Mouse (Mus musculus): ENCODE measurements around the gene Aars2.
A peak's percentile ranks its signal among the peaks of the same experiment; 100 is the strongest.

Aars2 gene

DNA sequence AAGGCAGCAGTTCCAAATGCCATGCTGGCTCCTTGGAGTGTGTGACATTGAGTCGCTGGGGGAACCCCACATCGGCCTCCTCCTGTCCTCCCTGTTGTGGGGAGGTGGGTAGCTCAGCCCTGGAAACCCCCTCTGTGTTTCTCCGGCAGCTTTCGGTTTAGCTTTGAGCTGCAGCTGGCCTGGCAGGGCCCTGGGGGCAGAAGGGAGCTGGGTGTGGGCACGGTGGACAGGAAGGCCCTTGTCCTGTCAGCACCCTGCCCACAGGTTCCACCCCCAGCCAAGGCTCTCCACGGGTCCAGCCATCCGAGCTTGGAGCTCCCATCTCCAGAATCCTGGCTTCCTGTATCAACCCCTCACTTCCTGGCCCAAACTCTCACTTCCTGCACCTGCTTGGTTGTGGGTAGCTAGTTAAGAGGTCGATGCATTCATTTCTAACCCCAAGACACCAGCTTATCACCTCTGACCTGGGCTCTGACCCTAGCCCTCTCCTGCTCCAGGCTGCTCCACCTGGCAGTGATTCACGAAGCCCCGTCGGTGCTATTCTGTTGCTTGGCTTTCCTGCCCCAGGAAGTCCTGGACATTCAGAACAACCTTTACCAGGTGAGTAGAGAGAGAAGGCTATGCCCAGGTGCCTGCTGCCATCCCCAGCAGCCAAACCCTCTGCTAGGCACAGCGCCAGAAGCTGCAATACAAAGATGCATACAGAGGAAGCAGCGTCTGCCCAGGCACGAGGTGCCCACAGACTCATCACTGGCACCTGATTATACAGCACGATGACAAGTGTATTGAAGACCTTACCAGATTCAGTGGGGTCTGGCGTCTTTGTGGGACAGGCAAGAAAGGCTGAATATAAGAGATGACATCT is 51.6 kb downstream of the Aars2 start:
- no peak for DNase-seq (ENCODE audit: low read depth, low spot score)

DNA sequence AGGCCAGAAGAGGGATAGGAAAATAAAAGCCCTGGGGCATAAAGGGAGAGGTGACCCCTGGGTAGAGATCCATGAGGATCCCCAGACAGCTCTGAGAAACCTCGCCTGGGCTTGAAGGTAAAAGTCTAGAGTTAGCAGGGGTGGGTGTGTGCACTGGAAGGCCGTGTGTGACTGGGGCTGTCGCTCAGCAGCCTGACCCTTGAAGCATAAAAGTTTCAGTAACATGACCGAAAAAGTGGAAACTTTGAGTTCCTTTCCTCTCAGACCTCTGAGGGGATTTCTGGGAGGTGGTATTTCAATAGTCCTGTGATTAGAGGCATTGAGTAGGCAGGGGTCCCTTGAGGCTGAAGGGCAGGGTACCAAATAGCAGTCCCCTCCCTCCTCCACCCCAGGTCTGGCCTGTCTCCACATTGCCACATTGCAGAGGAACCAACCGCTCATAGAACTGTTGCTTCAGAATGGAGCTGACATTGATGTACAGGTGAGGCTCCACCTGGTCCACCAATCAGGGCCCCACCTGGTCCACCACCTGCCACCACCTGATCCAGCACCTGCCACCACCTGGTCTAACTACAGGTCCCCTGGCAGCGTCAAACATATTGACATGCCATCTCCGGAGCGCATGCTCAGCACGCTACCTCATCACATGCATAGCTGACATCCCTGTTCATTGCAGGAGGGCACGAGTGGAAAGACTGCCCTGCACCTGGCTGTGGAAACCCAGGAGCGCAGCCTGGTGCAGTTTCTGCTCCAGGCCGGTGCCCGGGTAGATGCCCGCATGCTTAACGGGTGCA is 53.3 kb downstream of the Aars2 start:
- DNase-seq (ENCODE audit: low read depth, low spot score) = no peak

DNA sequence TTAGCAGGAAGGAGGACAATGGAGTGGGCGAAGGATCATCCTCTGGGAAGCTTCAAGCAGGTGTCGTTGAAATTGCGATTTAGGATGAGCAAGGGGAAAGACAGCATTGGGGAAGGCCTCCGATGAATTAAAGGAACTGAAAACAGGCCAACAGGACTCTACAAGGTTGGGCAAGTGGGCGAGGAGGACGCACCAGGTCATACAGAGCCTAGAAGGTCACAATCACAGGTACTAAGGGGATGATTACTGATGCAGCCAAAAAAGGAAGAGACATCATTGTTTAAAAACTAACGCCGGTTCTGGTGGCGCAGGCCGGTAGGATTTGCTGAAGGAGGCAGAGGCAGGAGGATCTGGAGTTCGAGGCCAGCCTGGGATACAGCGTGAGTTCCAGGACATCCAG is 56.6 kb downstream of the Aars2 start:
- DNase-seq (ENCODE audit: low read depth, low spot score) = no peak

DNA sequence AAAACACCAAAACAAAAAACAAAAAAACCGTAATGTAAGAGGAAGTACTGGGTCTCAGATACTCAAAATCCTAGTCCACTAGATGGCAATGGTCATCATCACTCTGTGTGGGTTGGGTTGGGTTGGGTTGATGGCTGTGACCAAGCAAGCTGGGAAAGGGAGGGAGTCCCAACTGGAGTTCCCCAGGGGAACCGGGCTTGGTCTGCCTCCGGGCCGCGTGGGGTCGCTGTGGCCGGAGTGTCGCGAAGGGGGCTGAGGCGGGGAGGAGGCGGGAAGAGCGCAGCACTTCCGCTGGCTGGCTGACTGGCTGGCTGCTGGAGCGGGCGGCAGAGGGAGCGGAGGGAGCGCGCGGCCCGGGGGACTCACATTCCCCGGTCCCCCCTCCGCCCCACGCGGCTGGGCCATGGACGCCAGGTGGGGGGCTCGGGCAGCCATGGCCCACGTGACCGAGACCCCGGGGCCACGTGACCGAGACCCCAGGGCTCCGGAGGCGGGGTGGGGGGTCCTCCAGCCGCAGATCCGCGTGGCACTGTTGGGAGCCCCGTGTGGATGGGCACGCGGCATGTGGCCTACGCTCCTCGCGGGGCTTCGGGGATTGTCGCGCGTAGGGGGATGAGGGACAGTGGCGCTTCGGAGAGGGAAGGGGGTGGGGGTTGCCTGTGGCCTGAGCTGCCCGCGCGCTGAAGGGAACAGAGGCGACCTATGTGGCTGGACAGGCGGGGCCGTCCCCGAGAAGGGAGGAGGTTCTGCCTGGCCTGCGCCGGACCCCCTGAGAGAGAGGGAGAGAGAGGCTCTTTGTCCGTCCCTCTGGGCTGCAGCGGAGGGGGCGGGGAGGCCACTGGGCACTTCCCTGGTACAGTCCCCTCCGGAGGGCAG is 57.3 kb downstream of the Aars2 start, which contains the start of gene Slc35b2:
TSS of gene Slc35b2 (plus strand) at position 220 of the 876 bp plus-strand sequence.
- peak; percentile 85 for DNase-seq (ENCODE audit: low read depth, low spot score)

DNA sequence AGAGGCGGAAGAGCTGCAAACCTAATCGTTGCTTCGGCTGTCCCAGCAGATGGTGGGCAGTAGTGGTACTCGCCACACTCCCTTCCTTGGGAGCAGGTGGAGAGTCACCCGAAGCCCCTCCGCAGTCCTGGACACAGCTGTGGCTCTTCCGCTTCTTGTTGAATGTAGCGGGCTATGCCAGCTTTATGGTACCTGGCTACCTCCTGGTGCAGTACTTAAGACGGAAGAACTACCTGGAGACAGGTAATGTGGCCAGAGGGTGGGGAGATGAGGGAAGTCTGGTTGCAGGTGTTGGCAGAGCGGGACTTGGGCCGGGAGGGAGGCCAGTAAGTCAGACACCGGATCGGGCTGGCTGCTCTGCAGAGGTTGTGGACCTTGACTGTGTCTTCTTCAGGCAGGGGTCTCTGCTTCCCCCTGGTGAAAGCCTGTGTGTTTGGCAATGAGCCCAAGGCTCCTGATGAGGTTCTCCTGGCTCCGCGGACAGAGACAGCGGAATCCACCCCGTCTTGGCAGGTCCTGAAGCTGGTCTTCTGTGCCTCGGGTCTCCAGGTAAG is 58.0 kb downstream of the Aars2 start:
- DNase-seq (ENCODE audit: low read depth, low spot score) = no peak

DNA sequence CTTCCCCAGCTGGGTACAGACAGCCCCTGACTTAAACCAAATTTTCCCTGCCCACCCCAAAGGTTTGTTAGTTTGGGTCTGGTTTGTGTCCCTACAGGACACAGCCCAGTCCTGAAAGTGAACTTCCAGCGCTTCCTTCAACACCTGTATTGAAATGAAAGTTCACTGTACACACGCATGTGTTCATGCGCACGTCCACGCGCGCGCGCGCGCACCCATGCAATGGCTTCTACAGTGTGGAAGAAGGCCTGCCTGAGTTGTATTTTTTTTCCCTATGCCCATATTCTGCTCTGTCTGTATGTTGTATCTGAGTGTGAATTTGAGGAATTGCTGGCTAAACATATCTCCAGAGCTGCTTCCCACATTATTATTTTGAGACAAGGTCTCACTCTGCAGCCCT is 58.5 kb downstream of the Aars2 start:
- no peak for DNase-seq (ENCODE audit: low read depth, low spot score)

DNA sequence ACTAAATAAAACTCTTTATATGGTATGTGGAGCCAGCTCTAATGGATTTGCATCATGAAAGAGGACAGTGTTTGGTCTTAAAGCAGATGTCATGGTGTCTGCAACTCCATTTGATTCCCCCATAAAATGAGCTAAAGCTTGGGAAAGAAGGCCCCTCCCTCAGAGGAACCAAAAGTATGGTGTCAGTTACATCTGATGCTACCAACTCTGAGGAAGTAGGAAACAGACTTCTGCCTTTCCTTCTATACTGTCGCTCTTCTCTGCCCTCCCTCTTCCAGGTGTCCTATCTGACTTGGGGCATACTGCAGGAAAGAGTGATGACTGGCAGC is 59.4 kb downstream of the Aars2 start:
- DNase-seq (ENCODE audit: low read depth, low spot score) = no peak

DNA sequence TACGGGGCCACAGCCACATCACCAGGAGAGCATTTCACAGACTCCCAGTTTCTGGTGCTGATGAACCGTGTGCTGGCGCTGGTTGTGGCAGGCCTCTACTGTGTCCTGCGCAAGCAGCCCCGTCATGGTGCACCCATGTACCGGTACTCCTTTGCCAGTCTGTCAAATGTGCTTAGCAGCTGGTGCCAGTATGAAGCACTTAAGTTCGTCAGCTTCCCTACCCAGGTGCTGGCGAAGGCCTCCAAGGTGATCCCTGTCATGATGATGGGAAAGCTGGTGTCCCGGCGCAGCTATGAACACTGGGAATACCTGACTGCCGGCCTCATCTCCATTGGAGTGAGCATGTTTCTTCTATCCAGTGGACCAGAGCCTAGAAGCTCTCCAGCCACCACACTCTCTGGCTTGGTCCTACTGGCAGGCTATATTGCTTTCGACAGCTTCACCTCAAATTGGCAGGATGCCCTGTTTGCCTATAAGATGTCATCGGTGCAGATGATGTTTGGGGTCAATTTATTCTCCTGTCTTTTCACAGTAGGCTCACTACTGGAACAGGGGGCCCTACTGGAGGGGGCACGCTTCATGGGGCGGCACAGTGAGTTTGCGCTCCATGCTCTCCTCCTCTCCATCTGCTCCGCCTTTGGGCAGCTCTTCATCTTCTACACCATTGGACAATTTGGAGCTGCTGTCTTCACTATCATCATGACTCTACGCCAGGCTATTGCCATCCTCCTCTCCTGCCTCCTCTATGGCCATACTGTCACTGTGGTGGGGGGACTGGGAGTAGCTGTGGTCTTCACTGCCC is 59.9 kb downstream of the Aars2 start:
- no peak for DNase-seq (ENCODE audit: low read depth, low spot score)

DNA sequence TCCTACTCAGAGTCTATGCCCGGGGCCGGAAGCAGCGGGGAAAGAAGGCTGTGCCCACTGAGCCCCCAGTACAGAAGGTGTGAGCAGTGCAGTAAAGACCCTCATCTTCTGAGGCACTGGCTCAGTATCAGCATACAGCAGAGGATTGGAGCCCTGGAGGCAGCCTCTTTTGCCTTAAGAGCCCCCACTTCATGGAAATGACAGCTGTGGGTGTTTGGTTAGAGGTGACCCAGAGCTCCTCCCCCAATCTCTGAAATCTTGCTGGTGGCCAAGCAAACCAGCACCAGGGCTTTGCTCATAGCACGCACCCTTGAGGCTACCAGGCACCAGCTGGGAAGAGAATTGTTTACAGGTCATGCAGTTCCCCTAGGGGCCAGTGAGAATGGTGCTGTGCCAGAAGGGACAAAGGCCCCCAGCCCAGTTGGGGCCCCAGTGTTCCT is 60.5 kb downstream of the Aars2 start:
- no peak for DNase-seq (ENCODE audit: low read depth, low spot score)

DNA sequence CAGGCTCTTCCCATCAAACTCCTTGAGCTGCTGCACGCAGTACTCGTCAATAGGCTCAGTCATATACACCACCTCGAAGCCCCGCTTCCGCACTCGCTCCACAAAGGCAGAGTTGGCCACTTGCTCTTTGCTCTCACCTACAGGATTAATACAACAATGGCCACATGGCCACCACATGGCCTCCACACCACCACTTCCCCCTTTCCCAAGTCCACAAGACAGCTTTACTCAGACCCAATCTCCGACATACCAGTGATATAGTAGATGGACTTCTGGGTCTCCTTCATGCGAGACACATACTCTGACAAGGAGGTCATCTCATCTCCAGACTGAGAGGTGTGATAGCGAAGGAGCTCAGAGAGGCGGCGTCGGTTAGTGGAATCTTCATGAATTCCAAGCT is 62.3 kb downstream of the Aars2 start:
- DNase-seq (ENCODE audit: low read depth, low spot score) = no peak

DNA sequence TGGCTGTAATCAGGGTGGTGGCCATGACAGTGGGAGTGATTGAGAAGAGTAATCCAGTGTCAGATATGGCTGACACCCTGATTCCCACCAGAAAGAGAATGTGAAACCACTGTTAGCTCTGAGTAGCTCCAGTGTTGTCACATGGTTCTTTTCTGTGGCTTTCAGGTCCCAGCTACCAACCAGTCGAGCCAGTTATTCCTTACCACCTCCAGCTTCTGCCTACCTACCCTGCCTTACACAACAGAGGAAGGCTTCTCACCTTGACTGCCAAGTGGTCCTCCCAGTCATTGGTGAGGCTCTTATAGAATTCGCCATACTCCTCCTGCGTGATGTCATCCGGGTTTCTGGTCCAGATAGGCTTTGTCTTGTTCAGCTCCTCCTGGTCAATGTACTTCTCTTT is 63.4 kb downstream of the Aars2 start:
- DNase-seq (ENCODE audit: low read depth, low spot score) = no peak

Measured in embryo, embryonic 11.5 days (tissue).